Mouse (Mus musculus) brain, embryonic 14.5 days (tissue): ENCODE data around the gene Phkg1. TPM values are rescaled to one million over a fixed set of nuclear protein-coding genes. Genes with fewer than 3 reads are reported as not detected.
A peak's percentile ranks its signal among the peaks of the same experiment; 100 is the strongest.

ENCODE experiments used
- DNase-seq: peaks from one replicate; pipeline ENCODE4 v3.0.0-alpha.2; 2011; ENCODE audit warnings: low read depth
- CTCF ChIP-seq: fragments of 200-500 bp; IDR thresholded peaks from 2 replicates; pipeline ENCODE4 v1.5.1; 2012; ENCODE audit warnings: inconsistent platforms, mild to moderate bottlenecking, moderate library complexity, borderline replicate concordance; ENCODE audit not compliant: insufficient read depth, insufficient read length; ENCODE audit errors: extremely low read depth
- POLR2A ChIP-seq: fragments of 200-500 bp; IDR thresholded peaks from 2 replicates; pipeline ENCODE4 v1.6.1; 2012; ENCODE audit warnings: mild to moderate bottlenecking, inconsistent platforms, borderline replicate concordance; ENCODE audit not compliant: poor library complexity, insufficient read depth, insufficient read length, severe bottlenecking; ENCODE audit errors: extremely low read depth
- polyA plus RNA-seq: library from polyadenylated mRNA; depleted of rRNA; stranded (reverse); fragments of >200 nt; gene quantifications from 2 replicates; pipeline ENCODE4 v1.2.3, GENCODE M21; 2012; rRNA removed

The Phkg1 gene
- 0.14 and 0.24 TPM in 2 replicates for polyA plus RNA-seq

GRCm38 (mm10) chr5:129898449-129898848, at the start of gene Phkg1:
Gene Phkg1 (minus strand): TSS chr5:129898549.
- DNase-seq = no peak
- no peak for TF ChIP-seq CTCF
- no peak for TF ChIP-seq POLR2A

- TF ChIP-seq CTCF (no peak), POLR2A (no peak)
Measured at GRCm38 (mm10) chr5:129947528-129948033, 49.2 kb upstream of the Phkg1 start.

GRCm38 (mm10) chr5:129943402-129943801, 45.1 kb upstream of the Phkg1 start:
- DNase-seq = no peak
- TF ChIP-seq POLR2A (no peak), CTCF (no peak)

More at GRCm38 (mm10) chr5:129947528-129948033, 49.2 kb upstream of the Phkg1 start:
- no peak for DNase-seq

GRCm38 (mm10) chr5:129942073-129942939, 44.0 kb upstream of the Phkg1 start:
- peak; percentile 26 for DNase-seq

- DNase-seq = peak; percentile 100
- TF ChIP-seq CTCF (no peak), POLR2A (no peak)
Measured at GRCm38 (mm10) chr5:129941495-129942045, 43.2 kb upstream of the Phkg1 start, which contains the start of gene Vkorc1l1. Gene Vkorc1l1 (plus strand): TSS chr5:129941970.

- DNase-seq = no peak
- TF ChIP-seq CTCF = no peak
Measured at GRCm38 (mm10) chr5:129940736-129941494, 42.6 kb upstream of the Phkg1 start.

GRCm38 (mm10) chr5:129940281-129940680, 41.9 kb upstream of the Phkg1 start:
- DNase-seq = no peak
- no peak for TF ChIP-seq CTCF
- TF ChIP-seq POLR2A = no peak

- no peak for TF ChIP-seq CTCF
- TF ChIP-seq POLR2A = no peak
- DNase-seq = peak; percentile 6
Measured at GRCm38 (mm10) chr5:129936941-129937340, 38.6 kb upstream of the Phkg1 start.

GRCm38 (mm10) chr5:129929924-129930855, 31.8 kb upstream of the Phkg1 start:
- DNase-seq = peak; percentile 40
- TF ChIP-seq CTCF (no peak), POLR2A (no peak)

GRCm38 (mm10) chr5:129925933-129926332, 27.6 kb upstream of the Phkg1 start:
- DNase-seq = no peak
- no peak for TF ChIP-seq CTCF
- no peak for TF ChIP-seq POLR2A
